Mouse (Mus musculus) ES-Bruce4 (cell line): ENCODE results near the gene Ppp1r26.

Source experiments
- CTCF ChIP-seq: IDR thresholded peaks from one replicate; pipeline ENCODE4 v1.8.1; 2011; ENCODE audit warnings: low read depth, low read length
- EP300 ChIP-seq: IDR thresholded peaks from 2 replicates; pipeline ENCODE4 v1.6.1; 2011; ENCODE audit warnings: low read depth, low read length; ENCODE audit not compliant: insufficient read depth
- POLR2A ChIP-seq: IDR thresholded peaks from one replicate; pipeline ENCODE4 v1.8.1; 2011; ENCODE audit warnings: low read length; ENCODE audit not compliant: insufficient read depth

GRCm38 (mm10) chr2:28432811-28433210 is 13.8 kb upstream of the Ppp1r26 start:
- no peak for TF ChIP-seq CTCF
- TF ChIP-seq POLR2A: no peak
- TF ChIP-seq EP300: no peak
